Mouse (Mus musculus): ENCODE measurements around the gene Psma2. TPM values are rescaled to one million over a fixed set of nuclear protein-coding genes. Genes with fewer than 3 reads are reported as not detected.

The Psma2 gene
- 179 and 181 TPM in 2 replicates for polyA plus RNA-seq (2016; fragmentation: Nextera tagmentation; extraction: Ambion mirVana)

DNA sequence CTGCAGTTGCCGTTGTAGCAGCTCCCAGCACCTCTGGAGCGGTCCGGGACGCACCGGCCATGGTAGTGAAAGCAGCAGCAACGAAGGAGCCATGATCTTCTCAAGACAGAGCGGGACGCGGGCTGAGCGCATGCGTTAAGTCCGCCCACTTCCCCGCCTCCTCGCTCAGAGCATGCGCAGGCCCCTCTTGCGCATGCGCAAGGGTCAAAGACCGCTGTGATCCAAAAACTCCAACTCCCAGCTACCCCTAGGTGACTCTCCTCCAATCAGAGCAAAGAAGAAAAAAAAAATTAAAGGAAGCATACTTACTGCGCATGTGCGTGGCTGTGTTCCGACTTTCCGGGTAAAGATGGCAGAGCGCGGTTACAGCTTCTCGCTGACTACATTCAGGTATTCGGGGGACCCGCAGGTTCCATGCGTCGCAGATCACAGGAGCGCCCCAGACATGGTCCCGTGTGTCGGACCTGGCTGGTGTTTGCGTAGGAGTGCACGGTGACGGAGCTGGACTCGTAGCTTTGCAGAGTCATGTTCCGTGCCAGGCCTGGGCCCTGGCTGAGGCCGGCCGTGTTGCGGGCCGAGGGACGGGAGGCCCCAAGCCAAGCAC lies at the start of gene Psma2, which contains the start of gene Mrpl32:
Gene Psma2, plus strand, starts transcription at position 315 of the 604 bp plus-strand sequence.
Gene Mrpl32, minus strand, starts transcription at position 240 of the 604 bp plus-strand sequence.
- Histone ChIP-seq H3K9ac (peak within 1 kb of the TSS; percentile 86), H3K4me3 (peak within 1 kb of the TSS; percentile 78), H3K27ac (no peak within 1 kb of the TSS), H3K36me3 (peaks cover 19% of the 10 kb centered on the region), H3K27me3 (replicated peaks) (no peaks in the 10 kb centered on the region), H3K4me1 (no peaks in the 10 kb centered on the region), H3K4me2 (replicated peaks) (peak within 1 kb of the TSS; percentile 65), H3K9me3 (no peaks in the 10 kb centered on the region)
- under 1% methylated on average over 42 of the region's 42 CpGs for WGBS
- peak; percentile 99 for ATAC-seq (ENCODE audit: low FRiP score, low read depth)

DNA sequence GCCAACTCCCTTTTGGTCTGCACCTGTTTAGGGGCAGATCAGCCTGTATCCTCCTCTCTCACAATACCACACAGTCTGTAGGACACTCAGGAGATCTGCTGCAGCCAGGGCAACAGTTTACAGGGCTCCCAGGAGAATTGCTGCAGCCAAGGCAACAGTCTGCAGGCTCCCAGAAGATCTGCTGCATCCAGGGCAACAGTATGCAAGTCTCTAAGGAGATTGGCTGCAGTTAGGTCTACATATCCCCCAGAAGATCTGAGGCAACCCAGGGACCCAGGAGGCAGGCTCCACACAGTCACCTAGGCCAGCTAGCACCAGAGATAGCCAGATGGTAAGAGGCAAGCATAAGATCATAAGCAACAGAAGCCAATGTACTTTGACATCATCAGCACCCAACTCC lies 38.9 kb upstream of the Psma2 start:
- ATAC-seq (ENCODE audit: low FRiP score, low read depth) = no peak
- Histone ChIP-seq H3K4me1 (no peaks in the 10 kb centered on the region), H3K4me3 (no peak overlapping the region), H3K9ac (no peak overlapping the region), H3K27me3 (replicated peaks) (no peaks in the 10 kb centered on the region), H3K27ac (no peak overlapping the region), H3K36me3 (no peaks in the 10 kb centered on the region), H3K9me3 (no peaks in the 10 kb centered on the region), H3K4me2 (replicated peaks) (no peak overlapping the region)

DNA sequence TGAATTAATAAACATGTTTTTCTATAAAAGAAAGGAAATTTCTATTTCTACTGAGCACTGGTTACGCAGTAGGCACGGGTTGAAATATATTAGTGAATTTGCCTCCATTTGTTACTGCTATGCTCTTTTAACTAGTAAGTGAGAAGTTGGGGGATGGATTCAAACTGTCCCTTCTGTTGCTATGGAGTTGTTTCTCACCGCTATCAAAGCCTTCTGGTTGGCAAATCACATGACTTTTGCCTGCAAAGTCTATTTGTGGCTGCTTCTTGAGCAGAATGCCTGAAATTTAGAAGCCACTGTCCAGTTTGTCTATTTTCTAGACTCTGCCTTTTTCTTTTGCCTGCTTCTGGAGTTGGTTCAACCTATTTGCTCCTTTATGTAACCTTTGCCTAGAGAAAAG lies 32.6 kb upstream of the Psma2 start:
- H3K4me2 ChIP-seq (replicated peaks) = no peak overlapping the region
- H3K9me3 ChIP-seq = no peaks in the 10 kb centered on the region
- H3K4me3 ChIP-seq = no peak overlapping the region
- ATAC-seq (ENCODE audit: low FRiP score, low read depth) = no peak
- no peak overlapping the region for H3K9ac ChIP-seq
- H3K27me3 ChIP-seq (replicated peaks) = no peaks in the 10 kb centered on the region
- H3K27ac ChIP-seq = no peak overlapping the region
- no peaks in the 10 kb centered on the region for H3K4me1 ChIP-seq
- WGBS = 81% methylated on average over 3 of the region's 3 CpGs
- H3K36me3 ChIP-seq = no peaks in the 10 kb centered on the region

DNA sequence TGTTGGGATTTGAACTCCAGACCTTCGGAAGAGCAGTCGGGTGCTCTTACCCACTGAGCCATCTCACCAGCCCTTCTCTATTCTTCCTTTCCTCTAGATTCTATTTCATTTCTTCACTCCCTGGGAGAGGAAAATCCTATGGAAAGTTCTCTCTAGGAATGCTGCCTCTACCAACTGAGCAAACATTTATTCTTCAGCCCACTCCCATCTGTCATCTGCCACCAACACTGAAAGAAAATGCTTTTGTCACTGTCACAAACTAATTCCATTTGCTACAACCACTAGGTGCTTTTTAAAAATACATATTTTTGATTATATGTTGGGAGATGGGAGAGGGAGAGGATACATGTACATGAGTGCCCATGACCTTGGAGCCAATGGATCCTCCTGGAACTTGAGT lies 10.3 kb upstream of the Psma2 start:
- H3K27me3 ChIP-seq (replicated peaks) = no peaks in the 10 kb centered on the region
- no peak overlapping the region for H3K27ac ChIP-seq
- no peaks in the 10 kb centered on the region for H3K36me3 ChIP-seq
- 87% methylated on average over 2 of the region's 2 CpGs for WGBS
- no peak overlapping the region for H3K9ac ChIP-seq
- H3K4me1 ChIP-seq = no peaks in the 10 kb centered on the region
- no peaks in the 10 kb centered on the region for H3K9me3 ChIP-seq
- no peak overlapping the region for H3K4me3 ChIP-seq
- H3K4me2 ChIP-seq (replicated peaks) = no peak overlapping the region
- no peak for ATAC-seq (ENCODE audit: low FRiP score, low read depth)

DNA sequence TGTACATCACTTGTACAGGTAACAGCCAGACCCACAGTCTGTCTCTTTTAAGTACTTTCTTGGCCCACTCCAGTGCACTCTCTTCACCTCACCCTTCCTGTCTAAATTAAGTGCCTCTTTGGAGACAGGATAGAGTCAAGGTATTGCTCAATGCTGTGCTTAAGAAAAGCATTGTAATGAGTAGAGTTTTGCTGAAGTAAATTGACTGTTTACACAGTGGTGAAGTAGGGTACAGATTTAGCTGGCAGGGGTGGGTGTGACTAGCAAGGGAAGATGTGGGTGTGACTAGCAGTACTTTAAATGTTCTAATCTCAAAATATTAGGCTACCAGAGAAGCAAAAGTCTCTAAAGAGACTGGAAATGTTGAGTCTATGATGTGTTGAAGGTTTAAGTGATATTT lies 5.4 kb upstream of the Psma2 start:
- Histone ChIP-seq H3K36me3 (peaks cover 7% of the 10 kb centered on the region), H3K27me3 (replicated peaks) (no peaks in the 10 kb centered on the region), H3K9me3 (no peaks in the 10 kb centered on the region), H3K4me2 (replicated peaks) (no peak overlapping the region), H3K4me3 (no peak overlapping the region), H3K27ac (no peak overlapping the region), H3K4me1 (no peaks in the 10 kb centered on the region), H3K9ac (no peak overlapping the region)
- ATAC-seq (ENCODE audit: low FRiP score, low read depth) = no peak

DNA sequence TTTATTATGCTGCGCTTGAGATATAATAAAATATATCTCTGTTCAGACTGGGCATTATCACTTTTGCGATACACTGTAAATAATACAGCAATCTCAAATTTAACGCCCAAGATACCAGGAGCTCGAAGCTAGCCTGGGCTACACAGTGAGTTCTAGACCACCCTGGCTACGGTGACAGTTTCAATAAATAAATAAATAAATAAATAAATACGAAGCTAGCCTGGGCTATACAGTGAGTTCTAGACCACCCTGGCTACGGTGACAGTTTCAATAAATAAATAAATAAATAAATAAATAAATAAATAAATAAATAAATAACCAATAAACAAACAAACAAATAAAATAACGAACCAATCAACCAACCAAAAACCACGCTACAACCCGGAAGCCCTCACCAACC lies 577 bp upstream of the Psma2 start:
- peak overlapping the region; percentile 56 for H3K4me2 ChIP-seq (replicated peaks)
- no peaks in the 10 kb centered on the region for H3K27me3 ChIP-seq (replicated peaks)
- H3K9ac ChIP-seq = peak overlapping the region; percentile 75
- H3K27ac ChIP-seq = no peak overlapping the region
- H3K4me1 ChIP-seq = no peaks in the 10 kb centered on the region
- H3K4me3 ChIP-seq = peak overlapping the region; percentile 78
- peaks cover 15% of the 10 kb centered on the region for H3K36me3 ChIP-seq
- no peaks in the 10 kb centered on the region for H3K9me3 ChIP-seq
- WGBS = 7% methylated on average over 10 of the region's 10 CpGs
- peak; percentile 86 for ATAC-seq (ENCODE audit: low FRiP score, low read depth)

DNA sequence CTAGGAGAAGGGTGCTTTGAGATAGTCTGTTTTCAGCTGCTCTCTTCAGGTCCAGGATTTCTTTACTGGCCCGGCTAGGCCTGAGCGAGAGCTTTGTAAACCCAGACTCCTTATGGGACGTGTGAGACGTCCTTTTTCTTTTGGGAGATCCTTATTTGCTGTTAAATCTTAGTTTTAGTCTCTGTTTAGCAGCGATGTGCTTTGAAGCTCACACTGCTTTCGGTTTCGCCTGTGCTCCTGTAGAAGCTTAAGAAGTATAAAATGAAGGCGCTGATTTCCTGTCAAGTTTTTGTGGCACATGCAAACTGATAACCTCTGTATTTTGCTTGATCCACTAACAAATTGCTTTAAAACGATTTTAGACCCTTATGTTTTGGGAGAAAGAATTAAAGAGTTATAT lies 513 bp downstream of the Psma2 start:
- under 1% methylated on average over 9 of the region's 9 CpGs for WGBS
- Histone ChIP-seq H3K27me3 (replicated peaks) (no peaks in the 10 kb centered on the region), H3K36me3 (peaks cover 22% of the 10 kb centered on the region), H3K27ac (no peak overlapping the region), H3K4me1 (no peaks in the 10 kb centered on the region), H3K9me3 (no peaks in the 10 kb centered on the region), H3K4me3 (peak overlapping the region; percentile 76), H3K9ac (peak overlapping the region; percentile 86), H3K4me2 (replicated peaks) (peak overlapping the region; percentile 65)
- ATAC-seq (ENCODE audit: low FRiP score, low read depth) = no peak

DNA sequence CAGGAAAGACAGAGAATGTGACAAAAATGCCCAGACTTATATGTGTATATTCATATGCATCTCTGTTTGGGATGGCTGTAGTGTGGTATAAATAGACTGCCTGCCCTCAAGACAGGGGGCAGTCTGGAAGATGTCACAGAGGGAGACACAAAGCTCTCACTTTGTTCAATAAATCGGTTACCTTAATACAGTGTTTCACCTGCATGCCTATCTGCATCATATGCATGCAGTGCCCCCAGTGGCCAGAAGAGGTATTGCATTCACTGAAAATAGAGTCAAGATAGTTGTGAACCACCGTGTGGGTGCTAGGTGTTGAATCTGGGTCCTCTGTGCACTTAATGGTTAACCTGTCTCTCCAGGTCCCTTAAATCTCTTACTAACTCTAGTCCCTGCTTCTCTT lies 5.7 kb downstream of the Psma2 start:
- Histone ChIP-seq H3K27ac (no peak overlapping the region), H3K4me1 (no peaks in the 10 kb centered on the region), H3K4me3 (no peak overlapping the region), H3K36me3 (peaks cover 42% of the 10 kb centered on the region), H3K27me3 (replicated peaks) (no peaks in the 10 kb centered on the region), H3K9me3 (no peaks in the 10 kb centered on the region), H3K4me2 (replicated peaks) (no peak overlapping the region), H3K9ac (no peak overlapping the region)
- ATAC-seq (ENCODE audit: low FRiP score, low read depth) = peak; percentile 68; the same call in 1 of the 2 replicates
- WGBS = 65% methylated on average over 2 of the region's 2 CpGs

DNA sequence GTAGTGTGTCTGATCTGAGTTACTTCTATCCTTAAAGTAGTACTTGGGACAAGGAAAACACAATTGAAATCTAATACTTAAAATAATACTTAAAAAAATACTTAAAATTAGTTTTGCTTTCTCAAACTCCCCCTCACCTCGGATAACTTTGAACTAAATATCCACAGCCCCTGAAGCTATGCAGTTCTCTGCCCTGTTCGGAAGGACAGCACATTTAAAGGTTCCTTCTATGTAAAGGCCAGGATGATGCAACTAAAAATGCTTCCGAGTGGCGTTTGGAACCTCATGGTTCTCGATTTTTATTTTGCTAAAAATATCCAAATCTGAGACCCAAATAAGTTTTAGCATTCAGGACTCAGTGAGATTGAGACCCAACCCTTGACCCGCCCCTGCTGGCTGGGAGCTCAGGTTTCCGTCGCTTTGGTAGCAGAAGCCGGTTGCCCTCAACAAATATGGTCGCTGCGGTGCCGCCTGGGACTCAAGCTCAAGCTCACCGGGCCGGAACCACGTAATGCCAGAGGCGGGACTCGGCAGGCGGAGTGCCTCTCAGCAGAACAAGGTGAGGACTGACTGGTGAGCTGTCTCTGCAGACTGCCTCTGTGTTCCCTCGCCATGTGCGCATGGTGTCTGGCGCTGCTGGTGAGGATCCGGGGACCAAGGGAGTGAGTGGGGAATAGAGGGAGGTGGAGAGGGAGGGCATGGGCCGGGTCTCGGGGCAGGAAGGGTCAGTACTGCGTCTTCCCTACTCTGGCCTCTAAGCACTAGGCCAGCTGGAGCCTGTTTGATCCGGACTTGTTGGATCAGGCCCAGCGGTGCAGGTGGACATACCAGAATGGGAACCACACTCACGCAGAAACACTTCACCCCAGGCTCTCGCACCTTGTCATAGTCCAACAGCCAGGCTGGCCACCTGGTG lies 16.9 kb downstream of the Psma2 start, which contains the start of gene AW209491:
Gene AW209491, plus strand, starts transcription at position 429 of the 916 bp plus-strand sequence.
- H3K36me3 ChIP-seq = peaks cover 20% of the 10 kb centered on the region; the same call in 1 of the 2 replicates
- H3K9ac ChIP-seq = peak within 1 kb of the TSS; percentile 64
- WGBS = 2% methylated on average over 29 of the region's 29 CpGs
- no peak within 1 kb of the TSS for H3K27ac ChIP-seq
- H3K4me2 ChIP-seq (replicated peaks) = peak within 1 kb of the TSS; percentile 62
- peak within 1 kb of the TSS; percentile 54 for H3K4me3 ChIP-seq
- H3K4me1 ChIP-seq = no peaks in the 10 kb centered on the region
- peak; percentile 96 for ATAC-seq (ENCODE audit: low FRiP score, low read depth)
- H3K27me3 ChIP-seq (replicated peaks) = no peaks in the 10 kb centered on the region
- H3K9me3 ChIP-seq = no peaks in the 10 kb centered on the region

DNA sequence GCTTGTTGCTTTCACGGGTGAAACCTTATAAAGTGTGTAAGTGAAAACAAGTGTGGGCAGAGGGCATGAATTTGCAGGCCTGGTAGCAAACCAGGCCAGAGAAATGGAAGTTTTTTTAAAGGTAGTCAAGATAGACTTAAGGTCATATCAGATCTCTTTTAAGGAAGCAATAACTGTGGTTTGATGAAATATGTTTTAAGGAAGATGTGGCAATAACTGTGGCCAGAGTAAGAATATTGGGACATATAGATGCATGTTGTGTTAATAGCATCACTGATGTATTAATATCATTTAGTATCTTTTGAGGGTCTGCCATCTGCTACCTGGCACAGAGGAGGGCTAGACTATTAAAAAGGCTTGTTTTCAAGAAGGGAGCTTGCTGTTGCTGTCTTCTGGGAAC lies 27.0 kb downstream of the Psma2 start:
- Histone ChIP-seq H3K4me3 (no peak overlapping the region), H3K27ac (no peak overlapping the region), H3K4me1 (no peaks in the 10 kb centered on the region), H3K27me3 (replicated peaks) (no peaks in the 10 kb centered on the region), H3K9me3 (no peaks in the 10 kb centered on the region), H3K36me3 (peaks cover 22% of the 10 kb centered on the region), H3K4me2 (replicated peaks) (no peak overlapping the region), H3K9ac (no peak overlapping the region)
- no peak for ATAC-seq (ENCODE audit: low FRiP score, low read depth)
- WGBS = 71% methylated on average over 1 of the region's 1 CpGs

DNA sequence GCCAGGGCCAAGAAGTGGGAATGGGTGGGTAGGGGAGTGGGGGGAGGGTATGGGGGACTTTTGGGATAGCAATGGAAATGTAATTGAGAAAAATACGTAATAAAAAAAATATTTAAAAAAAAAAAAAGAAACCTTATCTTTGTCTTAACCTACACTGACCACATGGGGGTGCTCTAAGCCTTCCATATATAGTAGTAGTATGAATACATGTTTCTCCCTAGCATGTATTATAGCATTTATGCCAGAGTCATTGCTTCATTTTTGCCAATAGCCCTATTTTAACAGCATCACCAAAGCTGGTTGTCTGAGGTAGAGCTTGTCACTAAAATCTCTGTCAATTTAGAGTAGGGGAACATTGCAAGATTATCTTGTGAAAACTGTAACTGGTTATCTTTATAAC lies 36.3 kb downstream of the Psma2 start:
- Histone ChIP-seq H3K4me1 (no peaks in the 10 kb centered on the region), H3K27ac (no peak overlapping the region), H3K4me3 (no peak overlapping the region), H3K36me3 (no peaks in the 10 kb centered on the region), H3K4me2 (replicated peaks) (no peak overlapping the region), H3K9ac (no peak overlapping the region), H3K27me3 (replicated peaks) (no peaks in the 10 kb centered on the region), H3K9me3 (no peaks in the 10 kb centered on the region)
- WGBS = 31% methylated on average over 1 of the region's 1 CpGs
- ATAC-seq (ENCODE audit: low FRiP score, low read depth) = peak; percentile 68; the same call in 1 of the 2 replicates

DNA sequence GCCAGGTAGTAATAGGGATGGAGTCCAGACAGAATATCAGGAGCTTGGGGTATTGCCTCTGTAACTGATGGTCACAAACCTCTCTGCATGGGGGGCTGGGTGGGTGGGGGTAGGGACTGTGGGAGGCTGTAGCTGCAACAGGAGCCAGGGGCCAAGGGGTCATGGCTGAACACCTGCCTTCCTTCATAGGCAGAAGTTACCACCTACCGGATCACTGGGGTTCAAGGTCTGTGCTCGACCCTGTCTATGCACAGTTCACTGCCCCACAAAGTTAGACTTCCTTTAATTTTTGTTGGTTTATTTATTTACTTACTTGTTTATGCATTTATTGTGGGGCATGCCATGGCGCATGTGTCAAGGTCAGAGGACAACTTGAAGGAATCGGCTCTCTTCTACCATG lies 54.1 kb downstream of the Psma2 start:
- Histone ChIP-seq H3K9me3 (no peaks in the 10 kb centered on the region), H3K4me3 (no peak overlapping the region), H3K27ac (no peak overlapping the region), H3K9ac (no peak overlapping the region), H3K27me3 (replicated peaks) (no peaks in the 10 kb centered on the region), H3K36me3 (no peaks in the 10 kb centered on the region), H3K4me1 (no peaks in the 10 kb centered on the region), H3K4me2 (replicated peaks) (no peak overlapping the region)
- no peak for ATAC-seq (ENCODE audit: low FRiP score, low read depth)
- 80% methylated on average over 4 of the region's 4 CpGs for WGBS
